Mouse (Mus musculus): ENCODE measurements at regions not wholly inside any gene's neighbourhood (a gene's known extent, or its start where the extent isn't known, plus 50 kb on each side); places are given as distances from the start of the nearest gene placed in this dataset.

DNA sequence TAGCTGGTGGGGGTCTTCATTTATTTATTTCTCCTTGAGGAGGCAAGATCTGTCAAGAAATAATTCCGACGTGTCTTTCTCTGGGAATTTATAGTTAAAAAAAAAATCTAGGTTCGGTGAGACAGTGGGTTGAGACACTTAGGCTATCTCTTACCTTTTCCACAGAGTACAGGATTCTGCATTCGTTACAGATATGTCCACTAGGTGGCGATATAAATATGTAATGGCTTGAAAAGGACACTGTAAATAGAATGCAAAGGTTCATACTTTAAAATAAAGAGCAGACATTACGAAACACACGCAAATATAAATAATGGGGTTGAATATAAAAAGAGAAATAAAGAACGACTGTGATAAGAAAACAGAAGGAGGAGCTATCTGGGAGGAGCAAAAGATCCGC, 517.5 kb downstream of the Cps1 start:
- peak; percentile 23 to 65 for DNase-seq

DNA sequence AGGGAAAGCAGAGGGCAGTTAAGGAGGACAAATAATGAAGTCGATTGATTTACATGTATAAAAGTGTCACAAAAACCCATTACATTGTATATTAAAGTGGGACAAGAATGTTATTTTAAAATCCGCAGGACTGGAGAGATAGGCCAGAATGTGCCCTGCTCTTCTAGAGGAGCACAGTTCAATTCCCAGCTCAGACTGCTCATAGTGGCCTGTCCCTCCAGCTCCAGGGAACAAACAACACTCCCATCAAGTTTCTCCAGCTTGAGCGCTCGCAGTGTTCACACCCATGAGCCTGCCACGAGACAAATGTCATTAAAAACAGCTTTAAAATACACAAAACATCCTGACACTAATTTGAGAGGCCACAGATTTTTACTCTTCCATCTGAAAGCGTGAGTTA, 517.9 kb downstream of the Cps1 start:
- DNase-seq: no peak

DNA sequence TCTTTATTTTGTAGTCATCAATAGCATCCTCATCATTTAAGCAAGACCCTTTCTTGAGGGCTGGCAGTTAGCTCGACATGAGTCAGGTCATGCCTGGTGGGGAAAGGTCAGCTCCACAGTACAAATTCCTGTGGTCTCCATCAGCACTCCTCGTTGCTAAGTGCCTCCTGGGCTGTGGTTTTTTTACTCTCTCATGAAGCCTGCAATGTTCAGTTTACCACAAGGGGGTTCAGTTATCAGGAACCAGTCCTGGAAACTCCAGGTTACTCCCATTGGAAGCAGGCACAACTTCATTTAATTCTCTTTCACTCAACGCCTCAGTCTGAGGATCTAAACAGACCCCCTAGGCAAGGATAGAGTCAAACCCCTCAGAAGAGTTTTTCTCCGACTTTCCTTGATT, 520.8 kb downstream of the Cps1 start:
- DNase-seq: no peak

Data from cerebellum, postnatal 14 days (tissue).